Mouse (Mus musculus) olfactory bulb, adult 2 months (tissue): ENCODE data around the gene 2200002J24Rik.

Experiments used
- CTCF ChIP-seq: fragments of 200-500 bp; IDR thresholded peaks from 2 replicates; pipeline ENCODE4 v1.5.1; 2012; ENCODE audit warnings: low read depth, mild to moderate bottlenecking, low read length, moderate library complexity; ENCODE audit not compliant: insufficient read depth
- POLR2A ChIP-seq: fragments of 200-500 bp; IDR thresholded peaks from 2 replicates; pipeline ENCODE4 v1.6.1; 2012; ENCODE audit warnings: mild to moderate bottlenecking, low read depth, low read length, moderate library complexity; ENCODE audit not compliant: insufficient read depth

GRCm38 (mm10) chr7:30671480-30671879 lies 27.2 kb upstream of the 2200002J24Rik start, which contains the start of gene Pmis2:
- TF ChIP-seq POLR2A (no peak), CTCF (no peak)
